Mouse (Mus musculus) small intestine, adult 2 months (tissue): ENCODE data around the gene Fam49a.

Experiments
- CTCF ChIP-seq: fragments of 200-500 bp; IDR thresholded peaks from 2 replicates; pipeline ENCODE4 v1.5.1; 2012; ENCODE audit warnings: low read depth, mild to moderate bottlenecking, control low read depth, inconsistent platforms, low read length, moderate library complexity, mixed read lengths; ENCODE audit not compliant: insufficient replicate concordance, insufficient read length; ENCODE audit errors: extremely low read depth
- POLR2A ChIP-seq: fragments of 200-500 bp; IDR thresholded peaks from 2 replicates; pipeline ENCODE4 v1.6.1; 2012; ENCODE audit warnings: low read depth, mild to moderate bottlenecking, control low read depth, inconsistent platforms, low read length, moderate library complexity

- TF ChIP-seq CTCF: no peak
- TF ChIP-seq POLR2A: no peak
Measured at GRCm38 (mm10) chr12:12321111-12321510, 59.2 kb downstream of the Fam49a start.
